Mouse (Mus musculus) erythroblast, embryonic 14.5 days (primary cell): ENCODE results near the gene Gm11992. TPM values are rescaled to one million over a fixed set of nuclear protein-coding genes. Genes with fewer than 3 reads are reported as not detected.

Source experiments
- H3K27me3 ChIP-seq: 2 replicates; pipeline ENCODE4 v1.6.1; 2012; ENCODE audit warnings: inconsistent platforms; ENCODE audit not compliant: control insufficient read depth
- H3K36me3 ChIP-seq: 2 replicates; pipeline ENCODE4 v1.6.1; 2012; ENCODE audit warnings: mild to moderate bottlenecking, inconsistent platforms; ENCODE audit not compliant: control insufficient read depth
- H3K4me1 ChIP-seq: 2 replicates; pipeline ENCODE4 v1.6.1; 2012; ENCODE audit warnings: inconsistent platforms; ENCODE audit not compliant: control insufficient read depth
- H3K4me3 ChIP-seq: replicated peaks from 2 replicates; pipeline ENCODE3; 2012; ENCODE audit warnings: moderate library complexity, mild to moderate bottlenecking, inconsistent platforms
- H3K9me3 ChIP-seq: 2 replicates; pipeline ENCODE4 v1.6.1; 2012; ENCODE audit warnings: low read length, inconsistent platforms, mixed read lengths; ENCODE audit not compliant: control insufficient read depth
- GATA1 ChIP-seq: IDR thresholded peaks from 2 replicates; pipeline ENCODE4 v1.6.1; 2012; ENCODE audit warnings: low read length, inconsistent platforms, mixed read lengths
- TAL1 ChIP-seq: IDR thresholded peaks from 3 replicates; pipeline ENCODE4 v1.6.1; 2012; ENCODE audit warnings: low read length, inconsistent platforms, mixed read lengths
- polyA plus RNA-seq: library from polyadenylated mRNA; stranded (reverse); fragments of >175 nt; gene quantifications from 2 replicates; pipeline ENCODE4 v1.2.3, GENCODE M21; 2012

Gm11992 gene
- polyA plus RNA-seq, 1 experiment: not detected

DNA sequence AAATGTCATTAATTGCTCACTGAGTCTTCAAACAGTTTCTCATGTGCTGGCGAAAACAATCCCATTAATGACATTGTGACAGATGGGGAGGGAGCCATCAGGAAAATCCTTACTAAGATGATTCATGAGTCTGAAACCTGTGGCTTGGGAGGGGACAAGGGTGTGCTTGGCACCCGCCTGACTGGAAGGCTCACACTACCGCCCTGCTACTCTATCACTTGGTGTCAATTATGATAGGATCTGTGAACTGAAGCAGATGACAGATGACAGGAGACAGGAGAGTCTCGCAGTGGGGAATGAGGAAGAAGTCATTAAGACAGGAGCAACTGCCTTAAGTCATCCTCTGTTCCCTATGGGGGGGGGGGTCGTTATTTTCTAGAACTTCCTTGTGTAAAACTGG lies 12.1 kb downstream of the Gm11992 start:
- TF ChIP-seq GATA1 (no peak), TAL1 (no peak)
- H3K27me3 ChIP-seq: no peaks in the 10 kb centered on the region
- no peaks in the 10 kb centered on the region for H3K36me3 ChIP-seq
- no peaks in the 10 kb centered on the region for H3K4me1 ChIP-seq
- H3K4me3 ChIP-seq: no peak overlapping the region
- H3K9me3 ChIP-seq: no peaks in the 10 kb centered on the region

DNA sequence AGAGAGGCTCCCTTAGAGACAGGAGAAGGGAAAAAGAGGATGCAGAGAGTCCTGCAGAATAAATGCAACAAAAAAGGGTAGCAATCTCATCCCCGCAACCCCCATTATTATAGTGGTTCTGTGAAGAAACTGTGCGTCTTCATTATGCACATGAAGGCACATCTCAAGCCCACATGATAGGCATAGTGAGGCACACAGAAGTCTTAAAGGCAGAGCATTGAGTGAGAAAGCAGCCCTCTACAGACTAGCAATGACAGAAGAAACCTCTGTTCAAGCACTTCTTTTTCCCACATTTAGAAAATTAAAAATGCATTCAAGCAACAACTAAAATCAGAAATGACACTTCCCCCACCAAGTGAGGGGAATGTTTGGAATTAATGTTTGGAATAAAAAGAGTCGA lies 28.1 kb downstream of the Gm11992 start:
- TF ChIP-seq TAL1 (no peak), GATA1 (no peak)
- no peaks in the 10 kb centered on the region for H3K4me1 ChIP-seq
- H3K9me3 ChIP-seq: no peaks in the 10 kb centered on the region
- H3K36me3 ChIP-seq: no peaks in the 10 kb centered on the region
- no peak overlapping the region for H3K4me3 ChIP-seq
- no peaks in the 10 kb centered on the region for H3K27me3 ChIP-seq

DNA sequence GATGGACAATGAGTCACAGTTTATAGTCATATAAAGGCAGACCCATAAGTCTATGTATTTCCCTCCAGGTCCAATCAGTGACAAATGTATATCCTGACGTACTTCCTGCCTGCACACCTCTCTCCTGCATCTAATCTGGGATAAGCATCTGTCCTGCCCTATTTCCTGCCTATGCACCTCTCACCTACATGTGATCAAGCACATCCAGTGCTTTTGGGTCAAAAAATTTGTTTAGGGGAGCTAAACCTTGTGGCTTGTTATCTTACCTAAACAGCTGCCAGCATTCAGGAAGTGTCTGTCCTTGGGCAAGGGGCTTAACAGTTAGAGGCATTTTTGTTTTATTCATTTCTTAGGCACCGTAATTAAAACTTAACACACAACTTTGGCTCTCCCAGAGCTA lies 64.8 kb downstream of the Gm11992 start:
- TF ChIP-seq TAL1 (no peak), GATA1 (no peak)
- no peaks in the 10 kb centered on the region for H3K36me3 ChIP-seq
- no peaks in the 10 kb centered on the region for H3K9me3 ChIP-seq
- H3K4me1 ChIP-seq: peaks cover 2% of the 10 kb centered on the region; the same call in 1 of the 2 replicates
- H3K4me3 ChIP-seq: no peak overlapping the region
- H3K27me3 ChIP-seq: peaks cover 37% of the 10 kb centered on the region

DNA sequence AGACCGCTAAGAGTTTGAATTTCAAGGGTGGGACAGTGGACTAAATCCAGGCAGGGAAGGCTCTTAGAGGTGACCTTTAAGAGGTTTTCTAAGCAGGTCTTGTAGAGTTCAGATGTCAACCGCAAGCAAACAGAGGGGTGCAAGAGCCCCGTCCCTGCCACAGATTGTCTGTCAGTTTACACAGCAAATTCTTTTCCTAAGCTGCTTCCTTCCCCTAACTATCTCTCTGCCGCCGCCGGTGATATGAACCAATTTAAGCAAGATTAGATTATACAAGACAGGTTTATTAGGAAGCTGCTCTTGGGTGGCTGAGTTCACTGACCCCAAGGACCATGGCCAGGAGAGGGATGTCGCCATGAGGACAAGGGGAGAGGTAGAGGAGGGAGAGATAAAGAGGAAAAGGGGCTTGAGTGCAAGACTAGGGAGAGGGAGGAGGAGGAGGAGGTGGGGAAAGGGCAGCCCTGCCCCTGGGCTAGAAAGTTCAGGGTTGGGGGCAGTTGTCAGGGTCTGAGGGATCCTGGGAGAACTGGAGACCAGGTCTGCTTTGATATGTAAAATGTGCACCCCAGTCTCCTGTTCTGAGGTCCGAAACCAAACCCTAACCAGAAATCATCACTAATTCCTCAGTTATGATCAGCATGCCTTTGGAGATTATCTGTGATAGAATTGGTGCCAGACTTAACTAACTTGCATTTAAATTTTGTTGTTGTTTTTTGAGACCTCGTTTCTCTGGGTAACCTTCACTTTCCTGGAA lies 67.2 kb downstream of the Gm11992 start:
- Histone ChIP-seq H3K9me3 (no peaks in the 10 kb centered on the region), H3K36me3 (no peaks in the 10 kb centered on the region), H3K4me1 (peaks cover 8% of the 10 kb centered on the region), H3K27me3 (peaks cover 57% of the 10 kb centered on the region), H3K4me3 (no peak overlapping the region)
- TF ChIP-seq GATA1: no peak
- TF ChIP-seq TAL1: no peak

DNA sequence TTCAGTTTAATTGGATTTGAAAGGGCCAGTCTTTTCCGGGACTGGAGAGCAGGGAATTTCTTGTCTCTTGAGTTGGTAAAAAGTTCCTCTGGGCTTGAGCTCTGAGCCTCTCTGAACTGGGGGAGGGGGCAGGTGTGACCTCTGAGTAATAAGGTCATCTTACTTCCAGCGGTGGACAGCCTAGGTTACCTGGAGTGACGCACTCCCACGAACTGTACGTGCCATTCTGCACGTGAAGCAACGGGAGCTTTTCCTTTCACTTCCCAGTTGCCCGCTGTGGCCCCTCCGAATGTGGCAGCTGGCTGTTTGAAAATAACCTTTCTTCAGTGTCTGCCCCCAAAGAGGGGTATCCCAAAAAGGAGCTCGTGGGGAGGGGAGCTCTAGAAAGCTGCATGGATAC lies 67.7 kb downstream of the Gm11992 start:
- Histone ChIP-seq H3K27me3 (peaks cover 59% of the 10 kb centered on the region), H3K36me3 (no peaks in the 10 kb centered on the region), H3K9me3 (no peaks in the 10 kb centered on the region), H3K4me1 (peaks cover 8% of the 10 kb centered on the region), H3K4me3 (no peak overlapping the region)
- TF ChIP-seq TAL1 (no peak), GATA1 (no peak)

DNA sequence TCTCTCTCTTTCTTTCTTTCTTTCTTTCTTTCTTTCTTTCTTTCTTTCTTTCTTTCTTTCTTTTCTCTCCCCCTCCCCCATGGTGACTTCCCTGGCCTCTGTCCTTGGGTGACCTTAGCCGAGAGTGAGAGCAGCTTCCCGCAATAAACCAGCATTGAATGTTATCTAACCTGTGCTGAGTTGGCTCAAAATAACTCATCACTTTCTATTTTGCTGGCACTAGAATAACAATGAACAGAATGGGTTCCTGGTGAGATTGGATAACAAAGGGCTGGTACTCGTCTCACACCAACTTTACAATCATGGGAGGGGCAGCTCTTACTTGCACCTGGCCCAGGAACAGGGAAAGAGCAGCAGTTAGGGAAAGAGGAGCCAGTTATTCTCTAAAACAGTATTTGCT lies 68.5 kb downstream of the Gm11992 start:
- Histone ChIP-seq H3K27me3 (peaks cover 59% of the 10 kb centered on the region), H3K9me3 (no peaks in the 10 kb centered on the region), H3K4me1 (peaks cover 8% of the 10 kb centered on the region), H3K36me3 (no peaks in the 10 kb centered on the region), H3K4me3 (no peak overlapping the region)
- TF ChIP-seq TAL1 (no peak), GATA1 (no peak)

DNA sequence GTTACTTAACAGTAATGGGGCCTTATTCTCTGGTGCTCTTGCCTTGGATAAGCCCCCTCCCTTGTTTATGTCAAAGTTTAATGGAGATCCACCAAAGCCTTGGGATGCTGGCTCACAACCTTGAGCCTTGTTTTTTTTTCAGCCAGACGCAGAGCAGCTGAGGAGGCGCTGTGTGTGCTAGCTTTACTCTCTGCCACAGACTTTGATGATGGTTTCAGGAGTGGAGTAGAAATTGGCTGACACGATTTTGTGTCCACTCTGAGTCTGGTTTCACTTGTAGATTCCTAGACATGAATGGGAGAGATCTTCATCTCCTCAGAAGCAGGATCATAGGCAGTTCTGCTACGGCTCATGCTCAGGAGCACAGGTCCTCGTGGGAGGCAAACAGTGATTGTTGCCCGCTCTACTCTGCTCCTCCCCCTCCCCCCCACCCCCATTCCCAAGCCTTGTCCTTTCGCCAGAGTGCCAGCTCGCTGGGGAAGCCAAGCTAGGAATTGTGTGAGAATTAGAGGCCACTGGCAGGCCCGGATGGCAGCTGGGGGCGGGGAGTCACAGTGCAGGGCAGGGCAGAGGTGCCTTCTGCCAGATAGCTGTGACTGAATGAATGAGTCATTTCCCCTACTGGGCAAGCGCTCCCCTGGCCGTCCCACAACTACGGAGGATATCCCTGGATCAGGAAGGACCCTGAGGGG lies 69.1 kb downstream of the Gm11992 start:
- Histone ChIP-seq H3K27me3 (peaks cover 59% of the 10 kb centered on the region), H3K4me1 (peaks cover 8% of the 10 kb centered on the region)
- no peak for TF ChIP-seq GATA1
- TF ChIP-seq TAL1: no peak

DNA sequence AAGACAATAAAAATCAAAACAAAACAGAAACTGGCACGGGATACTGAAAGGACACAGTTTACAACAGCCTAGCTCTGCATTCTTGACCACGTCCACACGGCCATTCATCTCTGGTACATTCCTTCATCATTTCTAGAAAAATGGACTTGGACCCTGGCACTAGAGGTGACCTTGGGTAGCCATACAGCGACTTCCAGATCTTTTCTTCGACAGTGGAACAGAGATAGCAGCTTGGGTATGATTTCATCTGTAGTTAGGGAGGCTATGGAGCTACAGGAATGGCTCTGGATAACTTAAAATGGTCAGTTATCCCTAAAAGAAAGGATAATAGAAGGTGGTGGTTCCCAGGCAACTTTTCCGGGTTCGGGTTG lies 69.6 kb downstream of the Gm11992 start, which contains the start of gene Upp1:
Upp1 (plus strand) TSS at position 54 of the 371 bp plus-strand sequence.
- Histone ChIP-seq H3K36me3 (no peaks in the 10 kb centered on the region), H3K9me3 (no peaks in the 10 kb centered on the region), H3K4me3 (peak within 1 kb of the TSS; percentile 6), H3K4me1 (peaks cover 8% of the 10 kb centered on the region), H3K27me3 (peaks cover 59% of the 10 kb centered on the region)
- TF ChIP-seq TAL1 (no peak), GATA1 (no peak)

More for the DNA sequence above, 69.1 kb downstream of the Gm11992 start:
- Histone ChIP-seq H3K9me3 (no peaks in the 10 kb centered on the region), H3K4me3 (no peak overlapping the region), H3K36me3 (no peaks in the 10 kb centered on the region)

DNA sequence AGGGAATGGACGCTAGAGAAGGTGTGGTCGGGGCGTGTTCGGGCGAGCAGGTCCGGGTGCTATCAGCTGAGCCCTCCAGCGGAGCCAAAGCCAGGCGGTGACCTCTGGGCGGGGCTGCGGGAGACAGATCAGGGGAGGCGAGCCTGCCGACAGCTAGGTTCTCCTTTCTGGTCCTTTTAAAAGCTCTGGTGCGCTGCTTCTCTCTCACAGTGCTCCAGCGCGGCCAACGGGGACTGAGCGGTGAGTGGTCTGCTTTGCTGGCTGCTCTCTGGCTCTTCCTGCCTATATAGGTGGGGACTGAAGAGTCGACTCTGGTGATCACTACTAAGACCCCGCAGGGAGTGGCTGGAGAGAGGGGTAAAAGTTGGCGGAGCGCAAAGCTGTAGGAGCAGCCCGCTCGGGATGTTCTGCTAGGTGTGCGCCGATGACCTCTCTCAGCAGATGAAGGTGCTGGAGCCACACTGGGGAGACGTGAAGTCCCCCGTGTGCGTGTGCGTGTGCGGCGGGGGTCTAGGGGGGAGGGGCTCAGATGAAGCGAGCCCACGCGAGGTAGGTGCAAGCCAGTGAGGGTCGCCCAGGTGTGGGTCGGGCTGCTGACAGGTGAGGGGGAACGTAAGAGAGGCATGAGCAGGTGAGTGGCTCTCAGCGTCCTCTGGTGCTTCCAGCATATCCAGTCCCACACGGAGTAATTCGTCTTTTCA lies 70.2 kb downstream of the Gm11992 start:
- peaks cover 59% of the 10 kb centered on the region for H3K27me3 ChIP-seq
- H3K9me3 ChIP-seq: no peaks in the 10 kb centered on the region

More for the DNA sequence above, 70.2 kb downstream of the Gm11992 start:
- Histone ChIP-seq H3K4me3 (peak overlapping the region; percentile 6), H3K4me1 (peaks cover 8% of the 10 kb centered on the region), H3K36me3 (no peaks in the 10 kb centered on the region)
- TF ChIP-seq TAL1 (no peak), GATA1 (no peak)

Other genes with a start within 250 kb of the Gm11992 start
- 0.10 and 0.19 TPM in 2 replicates for gene Pkd1l1, start 75.3 kb upstream of the Gm11992 start, polyA plus RNA-seq
- gene Hus1, start 37.4 kb upstream of the Gm11992 start, polyA plus RNA-seq: 0.10 and 0.20 TPM in 2 replicates
- not detected in 2 replicates for gene Sun3, start 397 bp downstream of the Gm11992 start, polyA plus RNA-seq
- gene Upp1, start 69.5 kb downstream of the Gm11992 start, polyA plus RNA-seq: not detected in 2 replicates
- not detected in 2 replicates for gene Abca13, start 143.3 kb downstream of the Gm11992 start, polyA plus RNA-seq